Mouse (Mus musculus) cerebellum, postnatal 4 days (tissue): ENCODE data around the gene Dis3l.

Experiments used
- DNase-seq, 2 experiments: peaks; one replicate each; pipeline ENCODE4 v3.0.0; 2022; ENCODE audit warnings: low spot score in 2 of 2, mixed read lengths in 1 of 2

Gene Dis3l

GRCm38 (mm10) chr9:64341254-64341566, at the start of gene Dis3l:
TSS of gene Dis3l (minus strand) at chr9:64341288.
- DNase-seq, result peak in 1 of 2 experiments; percentile 37

- DNase-seq, result no peak
Measured at GRCm38 (mm10) chr9:64389576-64390292, 48.6 kb upstream of the Dis3l start.

- no peak for DNase-seq
Measured at GRCm38 (mm10) chr9:64386466-64387211, 45.6 kb upstream of the Dis3l start.

GRCm38 (mm10) chr9:64385511-64386465, 44.7 kb upstream of the Dis3l start, which contains the start of gene Megf11:
TSS of gene Megf11 (plus strand) at chr9:64385626.
- peak in 1 of 2 experiments; percentile 47 for DNase-seq

GRCm38 (mm10) chr9:64383021-64383788, 42.1 kb upstream of the Dis3l start:
- DNase-seq, result no peak

- no peak for DNase-seq
Measured at GRCm38 (mm10) chr9:64376380-64376779, 35.3 kb upstream of the Dis3l start.

GRCm38 (mm10) chr9:64371305-64371819, 30.3 kb upstream of the Dis3l start:
- DNase-seq, result no peak

GRCm38 (mm10) chr9:64369871-64370270, 28.8 kb upstream of the Dis3l start:
- DNase-seq, result no peak

- DNase-seq, result no peak
Measured at GRCm38 (mm10) chr9:64361231-64361950, 20.3 kb upstream of the Dis3l start.

- DNase-seq, result no peak
Measured at GRCm38 (mm10) chr9:64355627-64356026, 14.5 kb upstream of the Dis3l start.

GRCm38 (mm10) chr9:64351191-64351590, 10.1 kb upstream of the Dis3l start:
- no peak for DNase-seq

- no peak for DNase-seq
Measured at GRCm38 (mm10) chr9:64349490-64349889, 8.4 kb upstream of the Dis3l start.

GRCm38 (mm10) chr9:64347377-64347776, 6.3 kb upstream of the Dis3l start:
- no peak for DNase-seq

- no peak for DNase-seq
Measured at GRCm38 (mm10) chr9:64345931-64346330, 4.8 kb upstream of the Dis3l start.

GRCm38 (mm10) chr9:64343656-64344055, 2.6 kb upstream of the Dis3l start:
- no peak for DNase-seq

GRCm38 (mm10) chr9:64341671-64342070, 583 bp upstream of the Dis3l start:
- no peak for DNase-seq

GRCm38 (mm10) chr9:64340351-64341253, 486 bp downstream of the Dis3l start:
- peak; percentile 41 to 72 for DNase-seq

GRCm38 (mm10) chr9:64339361-64339760, 1.7 kb downstream of the Dis3l start:
- no peak for DNase-seq

GRCm38 (mm10) chr9:64335825-64336224, 5.3 kb downstream of the Dis3l start:
- DNase-seq, result no peak
